Mouse (Mus musculus) heart, embryonic 14.5 days (tissue): ENCODE results near the gene Zfp59. TPM values are rescaled to one million over a fixed set of nuclear protein-coding genes. Genes with fewer than 3 reads are reported as not detected.

Experiments used
- ATAC-seq: fragments of 200-750 bp; cut with Nextera tagmentation; 2 replicates; pipeline ENCODE4 v1.8.0; 2017; ENCODE audit warnings: low read depth, moderate TSS enrichment; ENCODE audit not compliant: insufficient number of reproducible peaks, insufficient read depth, low FRiP score
- H3K27ac ChIP-seq, 2 experiments: fragments of 200-500 bp in 1 of 2; fragments of 300-500 bp in 1 of 2; sonication (generic) in 1 of 2; replicated peaks in 1 of 2; 2 replicates each; pipeline ENCODE4 v1.5.1; 2012 to 2014; ENCODE audit warnings: low read depth in 2 of 2, low read length in 2 of 2, control low read depth in 1 of 2, mild to moderate bottlenecking in 1 of 2, mixed read lengths in 1 of 2; ENCODE audit not compliant: control insufficient read depth in 1 of 2, insufficient read depth in 1 of 2
- H3K27me3 ChIP-seq: fragments of 300-500 bp; sonication (generic); 2 replicates; pipeline ENCODE4 v1.6.1; 2014; ENCODE audit warnings: mild to moderate bottlenecking, low read length, control low read depth; ENCODE audit not compliant: control insufficient read depth, insufficient read depth
- H3K36me3 ChIP-seq: fragments of 300-500 bp; sonication (generic); 2 replicates; pipeline ENCODE4 v1.6.1; 2014; ENCODE audit warnings: mild to moderate bottlenecking, control low read depth, low read length, mixed read lengths; ENCODE audit not compliant: control insufficient read depth, insufficient read depth
- H3K4me1 ChIP-seq, 2 experiments: fragments of 200-500 bp in 1 of 2; fragments of 300-500 bp in 1 of 2; sonication (generic) in 1 of 2; 2 replicates each; pipeline ENCODE4 v1.6.1; 2012 to 2014; ENCODE audit warnings: low read length in 2 of 2, control low read depth in 1 of 2, mixed read lengths in 1 of 2; ENCODE audit not compliant: control insufficient read depth in 2 of 2, insufficient read depth in 2 of 2
- H3K4me2 ChIP-seq: fragments of 300-500 bp; sonication (generic); 2 replicates; pipeline ENCODE4 v1.6.1; 2014; ENCODE audit warnings: mild to moderate bottlenecking, low read length
- H3K4me3 ChIP-seq, 2 experiments: fragments of 200-500 bp in 1 of 2; fragments of 300-500 bp in 1 of 2; sonication (generic) in 1 of 2; 2 replicates each; pipeline ENCODE4 v1.5.1; 2012 to 2014; ENCODE audit warnings: low read length in 2 of 2, mild to moderate bottlenecking in 2 of 2, control low read depth in 1 of 2, low read depth in 1 of 2, moderate library complexity in 1 of 2; ENCODE audit not compliant: control insufficient read depth in 1 of 2, insufficient read depth in 1 of 2
- H3K9ac ChIP-seq: fragments of 300-500 bp; sonication (generic); 2 replicates; pipeline ENCODE4 v1.6.1; 2014; ENCODE audit warnings: mild to moderate bottlenecking, low read length
- H3K9me3 ChIP-seq: fragments of 300-500 bp; sonication (generic); 2 replicates; pipeline ENCODE4 v1.6.1; 2016; ENCODE audit warnings: low read length, control low read depth; ENCODE audit not compliant: control insufficient read depth
- WGBS: fragments of 180-500 bp; shearing (Covaris S2); extraction: QIAGEN DNeasy Blood & Tissue Kit; methylation state at CpG from one replicate; pipeline ENCODE4 v1.1.7; 2014; 5-methylcytosine and 5-hydroxymethylcytosine counted together
- polyA plus RNA-seq: library from polyadenylated mRNA; unstranded; fragments of >200 nt; fragmentation: Nextera tagmentation; extraction: Ambion mirVana; gene quantifications from 2 replicates; pipeline ENCODE4 v1.2.1, GENCODE M21; 2014

Zfp59 gene
- polyA plus RNA-seq, 1 experiment from 2014 or later, result 5.2 TPM

DNA sequence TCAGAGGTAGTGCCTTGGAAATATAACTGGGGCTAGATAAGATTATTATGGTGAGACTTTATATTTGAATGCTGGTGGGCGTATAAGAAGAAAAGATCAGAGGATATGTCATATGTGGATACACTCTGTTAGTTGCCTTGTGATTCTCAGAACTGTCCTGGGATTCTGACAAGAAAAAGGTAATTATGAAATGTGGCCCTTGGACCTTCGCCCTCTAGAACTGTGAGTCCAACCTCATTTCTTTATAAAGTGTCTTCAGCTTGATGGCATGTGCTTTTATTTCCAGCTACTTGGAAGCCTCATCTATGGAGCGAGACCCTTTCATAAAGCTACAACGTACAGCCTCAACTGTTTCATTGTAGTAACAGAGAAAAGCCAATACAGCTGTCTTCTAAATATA lies 62.2 kb downstream of the Zfp59 start:
- 91% methylated on average over 4 of the region's 4 CpGs for WGBS
- no peaks in the 10 kb centered on the region for H3K27me3 ChIP-seq
- H3K9ac ChIP-seq, result no peak overlapping the region
- no peak overlapping the region for H3K4me2 ChIP-seq
- no peaks in the 10 kb centered on the region for H3K36me3 ChIP-seq
- H3K4me1 ChIP-seq, result no peaks in the 10 kb centered on the region
- peaks cover 7% of the 10 kb centered on the region for H3K9me3 ChIP-seq
- no peak for ATAC-seq
- no peak overlapping the region for H3K27ac ChIP-seq
- H3K4me3 ChIP-seq, result no peak overlapping the region

DNA sequence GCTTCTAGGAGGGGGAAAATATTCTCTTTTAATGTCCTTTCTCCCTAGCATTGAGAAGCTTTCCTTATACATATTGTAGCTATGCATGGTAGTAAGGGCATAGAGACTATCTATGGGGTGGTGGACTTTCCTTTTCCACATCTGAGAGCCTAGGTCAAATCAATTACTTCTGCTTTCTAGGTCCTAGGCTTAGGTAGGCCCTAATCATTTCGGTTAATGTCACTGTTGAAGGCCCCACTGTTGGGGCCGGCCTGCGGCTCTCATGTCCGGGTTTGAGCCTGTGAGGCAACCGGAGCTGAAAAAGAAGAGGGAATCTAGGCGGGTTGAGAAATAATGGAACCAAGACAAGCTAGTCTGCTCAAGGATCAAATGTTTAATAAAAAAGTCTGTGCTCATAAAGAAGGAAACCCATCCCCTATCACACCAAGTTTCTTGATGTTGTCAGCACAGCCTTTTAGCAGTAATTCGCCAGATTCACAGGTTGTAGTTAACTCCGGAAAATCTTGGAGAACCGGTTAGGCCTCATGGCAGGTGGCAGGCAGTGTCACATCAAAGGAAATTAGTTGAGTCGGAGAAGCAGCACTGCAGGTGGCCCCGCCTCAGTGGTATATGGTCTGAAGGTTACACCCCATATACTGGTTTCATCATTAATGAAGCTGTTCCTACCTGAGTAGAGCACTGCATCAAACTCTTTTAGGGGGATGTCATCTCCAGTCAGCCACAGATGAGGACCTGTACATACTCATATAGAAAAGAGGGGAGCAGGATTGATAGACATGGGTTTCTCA lies 66.8 kb downstream of the Zfp59 start:
- no peak overlapping the region for H3K27ac ChIP-seq

More for the DNA sequence above, 66.8 kb downstream of the Zfp59 start:
- Histone ChIP-seq H3K4me1 (no peaks in the 10 kb centered on the region), H3K9ac (no peak overlapping the region), H3K4me2 (no peak overlapping the region), H3K9me3 (peaks cover 7% of the 10 kb centered on the region), H3K36me3 (peaks cover 10% of the 10 kb centered on the region), H3K4me3 (no peak overlapping the region), H3K27me3 (no peaks in the 10 kb centered on the region)
- 75% methylated on average over 11 of the region's 11 CpGs for WGBS
- no peak for ATAC-seq

Other genes starting within 250 kb of the Zfp59 start
- 66.5 and 76.0 TPM in 2 replicates for gene Akt2, start 247.1 kb upstream of the Zfp59 start, polyA plus RNA-seq
- 0.32 TPM in 1 of 2 replicates, not detected in the other for gene Ttc9b, start 184.7 kb upstream of the Zfp59 start, polyA plus RNA-seq
- gene Map3k10, start 164.0 kb upstream of the Zfp59 start, polyA plus RNA-seq, result 3.8 and 4.3 TPM in 2 replicates
- 2.2 and 2.5 TPM in 2 replicates for gene Zfp607b, start 149.3 kb upstream of the Zfp59 start, polyA plus RNA-seq
- gene Zfp60, start 107.2 kb upstream of the Zfp59 start, polyA plus RNA-seq, result 16.9 and 17.9 TPM in 2 replicates
- 1.2 TPM in 2 replicates for gene Zfp626, start 31.4 kb upstream of the Zfp59 start, polyA plus RNA-seq
- 3.5 and 3.8 TPM in 2 replicates for gene Zfp607a, start 18.9 kb downstream of the Zfp59 start, polyA plus RNA-seq
- 8.3 and 9.5 TPM in 2 replicates for gene Zfp974, start 90.9 kb downstream of the Zfp59 start, polyA plus RNA-seq
- 13.1 and 13.2 TPM in 2 replicates for gene Zfp780b, start 140.6 kb downstream of the Zfp59 start, polyA plus RNA-seq
- gene Zfp850, start 175.5 kb downstream of the Zfp59 start, polyA plus RNA-seq, result 1.9 and 2.2 TPM in 2 replicates
- gene Psmc4, start 211.5 kb downstream of the Zfp59 start, polyA plus RNA-seq, result 212 and 221 TPM in 2 replicates
- gene Fcgbp, start 232.6 kb downstream of the Zfp59 start, polyA plus RNA-seq, result not detected in 2 replicates